Mouse (Mus musculus) heart, adult 9 months (tissue): ENCODE measurements around the gene Sptlc3.
A peak's percentile ranks its signal among the peaks of the same experiment; 100 is the strongest.

Source experiments
- DNase-seq, 2 experiments: peaks; one replicate each; pipeline ENCODE4 v3.0.0; 2022; ENCODE audit warnings: low spot score in 2 of 2

The Sptlc3 gene

GRCm38 (mm10) chr2:139637861-139638260 is 144.1 kb downstream of the Sptlc3 start:
- DNase-seq: no peak

DNA sequence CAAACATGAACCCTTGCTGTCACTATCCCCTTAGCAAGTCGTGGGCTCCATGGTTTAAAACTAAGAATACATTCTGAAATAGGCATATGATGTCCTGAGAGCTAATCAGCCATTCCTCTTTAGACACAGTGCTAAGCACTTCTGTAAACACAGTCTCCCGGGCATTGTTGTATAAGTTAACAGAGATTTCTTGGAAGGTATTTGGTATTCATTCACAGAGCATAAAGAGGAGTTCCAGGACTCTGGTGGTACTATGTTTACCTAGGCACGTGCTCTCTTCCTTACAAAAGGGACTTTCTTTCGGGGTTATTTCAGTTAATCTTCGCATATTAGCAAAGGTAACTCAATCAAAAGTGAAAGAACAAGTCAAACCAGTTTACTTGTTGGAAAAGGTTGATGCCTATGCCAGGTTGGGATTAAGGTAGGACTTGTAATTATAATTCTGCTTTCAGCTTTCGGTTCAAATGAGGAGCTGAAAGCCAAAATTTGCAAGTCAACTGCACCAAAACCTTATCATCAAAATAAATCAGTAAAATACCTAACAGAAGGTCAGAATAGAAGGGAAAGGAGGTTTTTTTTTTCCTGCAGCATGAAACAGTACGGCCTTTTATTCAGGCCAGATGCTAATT is 148.2 kb downstream of the Sptlc3 start:
- no peak for DNase-seq

GRCm38 (mm10) chr2:139649518-139649917 is 155.8 kb downstream of the Sptlc3 start:
- no peak for DNase-seq

- DNase-seq: no peak
Measured at GRCm38 (mm10) chr2:139656750-139657149, 163.0 kb downstream of the Sptlc3 start.

DNA sequence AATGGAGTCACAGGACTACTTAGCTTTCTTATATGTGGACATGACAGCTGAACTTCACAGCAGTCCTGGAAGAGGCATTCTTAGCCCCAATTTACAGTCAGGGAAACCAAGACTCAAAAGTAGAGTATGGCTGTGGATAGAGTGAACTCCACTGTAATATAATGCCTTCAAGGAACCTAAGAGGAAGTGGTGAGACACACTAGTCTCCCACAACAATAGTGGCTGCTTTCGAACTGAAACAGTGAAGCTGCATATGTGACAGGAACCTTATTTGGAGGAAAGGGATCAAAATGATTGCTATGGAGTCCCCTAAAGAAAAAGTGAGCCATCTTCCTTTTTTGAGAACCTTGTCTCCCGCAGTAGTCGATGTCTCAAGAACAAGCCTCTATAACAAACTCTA is 178.1 kb downstream of the Sptlc3 start:
- DNase-seq: no peak

GRCm38 (mm10) chr2:139672371-139672770 is 178.7 kb downstream of the Sptlc3 start:
- DNase-seq: no peak

DNA sequence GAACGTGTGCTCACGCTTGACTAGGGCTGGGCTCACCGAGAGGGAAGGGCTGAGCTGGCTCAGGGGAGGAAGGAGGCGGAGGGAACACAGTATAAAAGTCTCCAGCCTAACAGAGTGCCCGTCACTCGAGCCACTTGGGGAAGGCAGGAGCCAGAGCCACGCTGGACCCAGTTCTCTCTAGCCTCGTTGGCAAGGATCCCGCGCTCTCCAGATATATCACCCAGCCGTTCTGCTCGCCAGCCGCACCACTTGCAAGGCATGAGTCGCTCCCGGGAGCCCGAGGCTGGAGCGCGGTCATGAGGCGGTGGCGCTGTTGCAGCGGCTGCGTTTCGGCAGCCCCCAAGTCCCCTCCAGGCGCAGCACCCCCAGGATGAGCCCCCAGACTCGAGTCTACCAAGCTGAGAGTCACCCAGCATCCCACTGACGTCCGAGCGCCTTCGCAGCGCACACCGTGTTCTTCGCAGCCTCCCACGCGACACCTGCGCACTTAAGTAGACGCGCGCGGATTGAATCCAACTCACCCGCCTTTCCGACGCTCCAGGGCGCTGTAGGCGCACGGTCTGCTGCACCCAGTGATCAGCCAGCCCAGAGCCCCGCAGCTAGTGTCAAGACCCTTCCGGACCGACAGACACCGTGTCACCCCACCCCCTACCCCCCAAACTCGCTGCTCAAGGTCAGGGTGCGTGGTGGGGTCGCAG is 183.5 kb downstream of the Sptlc3 start:
- DNase-seq: peak; percentile 60 to 68

- peak; percentile 8 to 10 for DNase-seq
Measured at GRCm38 (mm10) chr2:139677809-139678274, 184.1 kb downstream of the Sptlc3 start, which contains the start of gene Ism1. TSS of gene Ism1 (plus strand) at chr2:139678178.

DNA sequence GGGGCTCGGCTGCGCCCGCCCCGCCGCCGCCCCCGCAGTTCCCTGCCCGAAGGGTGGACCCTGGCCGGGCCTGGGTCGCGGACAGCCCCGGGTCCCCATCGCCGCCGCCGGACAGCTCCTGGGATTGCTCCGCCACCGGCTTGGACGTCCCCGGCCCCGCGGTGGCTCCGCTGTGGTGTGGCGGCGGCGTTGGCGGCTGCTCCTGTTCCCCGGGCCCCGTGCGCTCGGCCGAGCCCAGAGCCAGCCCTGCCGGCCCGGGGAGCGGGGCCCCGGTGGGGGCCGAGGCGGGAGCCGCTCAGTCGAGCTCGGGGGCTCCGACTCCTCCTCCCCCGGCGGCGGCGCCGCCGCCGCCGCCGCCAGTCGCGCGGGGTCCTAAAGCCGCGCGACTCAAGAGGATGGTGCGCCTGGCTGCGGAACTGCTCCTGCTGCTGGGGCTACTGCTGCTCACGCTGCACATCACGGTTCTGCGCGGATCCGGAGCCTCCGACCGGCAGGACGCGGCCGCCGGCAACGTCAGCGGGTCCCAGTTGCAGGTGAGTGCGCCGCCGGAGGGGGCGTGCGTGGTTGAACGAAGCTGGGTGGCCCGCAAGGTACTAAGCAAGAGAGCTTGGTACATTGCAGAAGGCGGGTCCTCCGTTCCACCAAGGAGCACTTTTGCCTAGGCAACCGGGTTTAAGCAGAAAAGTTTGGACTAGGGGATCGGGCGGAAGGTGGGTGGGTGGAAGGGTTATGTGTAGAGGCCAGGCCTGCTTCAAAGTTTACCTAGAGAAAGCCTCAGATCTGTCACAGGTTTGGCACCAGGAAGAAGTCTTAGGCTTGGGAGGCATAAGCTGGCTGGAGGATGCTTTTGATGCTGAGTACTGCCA is 184.8 kb downstream of the Sptlc3 start:
- peak; percentile 4 to 12 for DNase-seq

- no peak for DNase-seq
Measured at GRCm38 (mm10) chr2:139682540-139682939, 188.8 kb downstream of the Sptlc3 start.
